Mouse (Mus musculus) forebrain, embryonic 14.5 days (tissue): Measurements from ENCODE around the gene Zfand6. TPM values are rescaled to one million over a fixed set of nuclear protein-coding genes. Genes with fewer than 3 reads are reported as not detected.

ENCODE experiments used
- ATAC-seq: fragments of 200-750 bp; cut with Nextera tagmentation; 2 replicates; pipeline ENCODE4 v1.8.0; 2017; ENCODE audit warnings: mild to moderate bottlenecking, moderate library complexity
- DNase-seq: peaks from one replicate; pipeline ENCODE4 v3.0.0-alpha.2; 2015; ENCODE audit warnings: low spot score
- H3K27ac ChIP-seq: fragments of 300-500 bp; sonication (generic); 2 replicates; pipeline ENCODE4 v1.5.1; 2014; ENCODE audit warnings: low read depth, mild to moderate bottlenecking, control low read depth, low read length, moderate library complexity
- H3K27me3 ChIP-seq: fragments of 300-500 bp; sonication (generic); replicated peaks from 2 replicates; pipeline ENCODE4 v1.6.1; 2014; ENCODE audit warnings: low read length, control low read depth, mixed read lengths; ENCODE audit not compliant: control insufficient read depth, insufficient read depth
- H3K36me3 ChIP-seq: fragments of 300-500 bp; sonication (generic); 2 replicates; pipeline ENCODE4 v1.6.1; 2014; ENCODE audit warnings: low read length, control low read depth; ENCODE audit not compliant: control insufficient read depth, insufficient read depth
- H3K4me1 ChIP-seq: fragments of 300-500 bp; sonication (generic); 2 replicates; pipeline ENCODE4 v1.6.1; 2014; ENCODE audit warnings: antibody characterized with exemption, low read length, control low read depth; ENCODE audit not compliant: control insufficient read depth, insufficient read depth
- H3K4me2 ChIP-seq: fragments of 300-500 bp; sonication (generic); 2 replicates; pipeline ENCODE4 v1.6.1; 2014; ENCODE audit warnings: mild to moderate bottlenecking, control low read depth, low read length
- H3K4me3 ChIP-seq: fragments of 300-500 bp; sonication (generic); 2 replicates; pipeline ENCODE4 v1.5.1; 2014; ENCODE audit warnings: low read depth, low read length, control low read depth
- H3K9ac ChIP-seq: fragments of 300-500 bp; sonication (generic); 2 replicates; pipeline ENCODE4 v1.6.1; 2014; ENCODE audit warnings: mild to moderate bottlenecking, low read length, control low read depth, moderate library complexity
- H3K9me3 ChIP-seq: fragments of 300-500 bp; sonication (generic); replicated peaks from 2 replicates; pipeline ENCODE4 v1.6.1; 2016; ENCODE audit warnings: low read length, control low read depth, mixed read lengths; ENCODE audit not compliant: control insufficient read depth
- WGBS: fragments of 180-500 bp; shearing (Covaris S2); extraction: QIAGEN DNeasy Blood & Tissue Kit; methylation state at CpG from one replicate; pipeline ENCODE4 v1.1.7; 2014; 5-methylcytosine and 5-hydroxymethylcytosine counted together
- polyA plus RNA-seq: library from polyadenylated mRNA; unstranded; fragments of >200 nt; fragmentation: Nextera tagmentation; extraction: Ambion mirVana; gene quantifications from 2 replicates; pipeline ENCODE4 v1.2.1, GENCODE M21; 2014

Zfand6 gene
- polyA plus RNA-seq, 1 experiment from 2014 or later: 234 TPM

DNA sequence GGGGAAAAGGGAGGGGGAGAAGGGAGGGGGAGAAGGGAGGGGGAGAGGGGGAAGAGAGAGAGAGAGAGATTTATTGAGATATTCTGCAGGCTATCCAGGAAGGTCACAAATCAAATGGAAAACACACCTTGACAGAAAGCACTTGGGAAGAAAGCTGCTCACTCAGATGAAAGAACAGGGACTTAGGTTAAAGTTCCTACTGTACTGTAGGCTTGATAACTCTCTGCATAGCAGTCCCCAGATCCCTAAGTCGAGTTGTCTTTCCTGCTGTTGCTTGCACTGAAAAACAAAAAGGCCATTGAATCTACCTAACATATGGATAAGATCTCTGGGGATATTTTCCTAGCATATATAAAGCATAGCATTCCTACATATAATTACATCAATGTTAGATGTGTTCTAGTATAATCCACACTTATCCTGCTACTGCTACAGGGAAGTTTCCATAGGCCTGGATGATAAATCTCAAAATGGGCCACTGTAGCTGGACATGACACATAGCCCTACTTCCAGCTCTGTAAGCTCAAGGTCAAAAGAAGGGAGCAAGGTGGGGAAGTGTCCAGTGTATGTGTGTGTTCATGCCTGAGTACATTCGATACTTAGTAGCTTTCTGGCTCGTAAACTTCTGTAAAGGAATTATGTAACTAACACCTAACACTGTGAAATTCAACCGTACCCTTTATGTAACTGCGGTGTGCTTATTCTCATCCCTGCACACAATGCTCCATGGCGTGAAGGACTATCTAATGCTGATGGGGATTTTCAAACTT lies 47.4 kb downstream of the Zfand6 start:
- ATAC-seq (no peak), DNase-seq (no peak)
- Histone ChIP-seq H3K9ac (no peak overlapping the region), H3K27me3 (no peaks in the 10 kb centered on the region), H3K4me2 (no peak overlapping the region), H3K4me3 (no peak overlapping the region), H3K4me1 (no peaks in the 10 kb centered on the region), H3K36me3 (no peaks in the 10 kb centered on the region), H3K27ac (no peak overlapping the region), H3K9me3 (no peaks in the 10 kb centered on the region)
- 84% methylated on average over 6 of the region's 6 CpGs for WGBS

DNA sequence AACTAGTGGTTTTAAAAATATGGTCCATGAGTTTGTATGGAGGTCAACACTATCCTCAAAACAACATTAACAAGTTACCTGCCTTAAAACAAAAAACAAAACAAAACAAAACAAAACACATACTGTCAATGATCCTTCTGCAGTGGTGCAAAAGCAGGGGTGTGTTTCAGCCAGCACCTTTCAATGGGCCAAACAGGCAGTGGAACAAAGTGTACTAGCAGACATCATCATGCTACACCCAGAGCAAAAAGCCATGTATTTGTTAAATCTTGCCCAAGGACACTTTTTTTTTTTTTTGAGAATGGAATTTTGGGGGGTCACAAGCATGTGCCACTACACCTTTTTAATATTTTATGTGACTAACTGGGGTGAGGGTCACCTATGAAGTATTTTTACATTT lies 52.8 kb downstream of the Zfand6 start:
- H3K4me2 ChIP-seq: no peak overlapping the region
- no peak overlapping the region for H3K27ac ChIP-seq
- no peak overlapping the region for H3K4me3 ChIP-seq
- H3K9me3 ChIP-seq: no peaks in the 10 kb centered on the region
- peaks cover 8% of the 10 kb centered on the region; the same call in 1 of the 2 replicates for H3K36me3 ChIP-seq
- ATAC-seq (no peak), DNase-seq (no peak)
- no peak overlapping the region for H3K9ac ChIP-seq
- H3K4me1 ChIP-seq: no peaks in the 10 kb centered on the region
- H3K27me3 ChIP-seq: no peaks in the 10 kb centered on the region

DNA sequence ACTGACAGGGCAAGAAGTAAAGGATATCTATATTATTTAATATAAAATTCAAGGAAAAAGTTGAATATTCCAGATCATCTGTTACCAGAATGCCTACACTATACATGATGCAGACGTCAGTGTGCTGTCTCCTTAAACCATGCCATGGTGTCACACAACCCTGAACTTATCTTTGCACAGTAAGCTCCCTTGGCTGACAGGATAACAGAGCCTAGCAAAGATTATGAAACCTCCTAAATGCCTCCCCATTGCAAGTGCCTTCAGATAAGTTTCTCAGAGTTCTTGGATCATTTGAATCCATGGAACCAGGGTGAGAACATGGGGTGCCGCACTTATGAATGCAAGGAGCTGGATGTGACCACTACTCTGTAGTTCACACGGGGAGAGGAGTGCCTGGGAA lies 57.9 kb downstream of the Zfand6 start:
- no peak for ATAC-seq
- H3K36me3 ChIP-seq: peaks cover 10% of the 10 kb centered on the region; the same call in 1 of the 2 replicates
- H3K9ac ChIP-seq: no peak overlapping the region
- H3K9me3 ChIP-seq: no peaks in the 10 kb centered on the region
- no peak overlapping the region for H3K4me3 ChIP-seq
- WGBS: 86% methylated on average over 3 of the region's 3 CpGs
- no peaks in the 10 kb centered on the region for H3K27me3 ChIP-seq
- H3K27ac ChIP-seq: no peak overlapping the region
- H3K4me2 ChIP-seq: no peak overlapping the region
- DNase-seq: no peak
- no peaks in the 10 kb centered on the region for H3K4me1 ChIP-seq

DNA sequence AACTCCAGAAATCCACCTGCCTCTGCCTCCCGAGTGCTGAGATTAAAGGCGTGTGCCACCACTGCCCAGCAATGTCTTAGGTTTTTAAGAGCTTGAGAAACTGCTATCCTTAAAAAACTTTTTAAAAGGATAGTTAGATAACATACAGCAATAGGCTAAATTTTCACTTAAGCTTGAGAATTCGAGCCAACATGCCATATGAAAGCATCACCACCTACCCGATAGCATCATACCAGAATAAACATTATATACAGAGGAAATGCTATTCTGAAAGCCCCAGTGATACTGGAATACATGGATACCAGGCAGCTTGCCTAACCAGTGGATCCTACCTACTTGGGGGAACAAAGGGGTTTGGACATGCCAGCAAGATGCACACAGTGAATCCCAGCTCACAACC lies 66.0 kb downstream of the Zfand6 start:
- H3K27ac ChIP-seq: no peak overlapping the region
- WGBS: 98% methylated on average over 4 of the region's 4 CpGs
- no peak overlapping the region for H3K4me2 ChIP-seq
- H3K4me1 ChIP-seq: no peaks in the 10 kb centered on the region
- no peaks in the 10 kb centered on the region for H3K9me3 ChIP-seq
- H3K27me3 ChIP-seq: no peaks in the 10 kb centered on the region
- DNase-seq: no peak
- ATAC-seq: no peak
- peaks cover 15% of the 10 kb centered on the region for H3K36me3 ChIP-seq
- H3K9ac ChIP-seq: no peak overlapping the region
- H3K4me3 ChIP-seq: no peak overlapping the region

DNA sequence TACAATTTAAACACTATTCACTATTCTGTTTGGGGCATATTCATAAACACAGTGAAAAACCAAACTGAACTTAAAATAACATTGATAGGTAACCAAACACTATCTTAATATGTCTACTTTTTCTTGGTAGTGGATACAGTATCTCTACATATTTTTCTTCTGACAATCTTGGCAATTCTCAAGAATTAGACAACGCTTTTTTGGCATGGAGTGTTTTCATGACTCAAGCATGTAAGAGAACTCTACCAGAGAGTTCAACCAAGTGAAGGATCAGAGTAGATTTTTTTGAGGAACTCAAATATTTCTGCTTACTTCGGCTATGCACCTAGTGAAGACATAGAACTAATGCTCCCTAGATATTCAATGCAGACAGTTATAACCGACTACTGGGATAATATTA lies 68.8 kb downstream of the Zfand6 start:
- Histone ChIP-seq H3K4me3 (no peak overlapping the region), H3K27me3 (no peaks in the 10 kb centered on the region), H3K36me3 (peaks cover 36% of the 10 kb centered on the region), H3K4me1 (no peaks in the 10 kb centered on the region), H3K4me2 (no peak overlapping the region), H3K27ac (no peak overlapping the region), H3K9me3 (no peaks in the 10 kb centered on the region), H3K9ac (no peak overlapping the region)
- ATAC-seq (no peak), DNase-seq (no peak)
- 95% methylated on average over 3 of the region's 3 CpGs for WGBS

DNA sequence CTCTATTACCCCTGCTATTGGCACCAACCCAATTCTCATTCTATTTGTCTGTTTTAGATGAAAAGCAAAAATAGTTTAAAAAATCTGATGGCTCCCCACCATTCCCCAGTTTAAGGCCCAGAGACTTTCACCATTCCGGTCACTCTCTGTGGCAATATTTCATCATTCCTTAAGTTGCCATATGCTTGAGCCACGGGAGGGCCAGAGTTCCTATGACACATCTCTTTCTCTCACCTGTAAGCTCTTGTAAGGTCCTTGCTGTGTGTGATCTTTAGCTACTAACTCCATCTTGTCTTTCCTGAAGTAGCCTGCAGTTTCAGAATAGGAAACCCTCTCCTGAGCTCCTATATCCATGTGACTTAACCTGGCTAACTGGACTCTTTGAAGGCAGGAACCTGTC lies 70.8 kb downstream of the Zfand6 start:
- ATAC-seq (no peak), DNase-seq (no peak)
- Histone ChIP-seq H3K4me2 (no peak overlapping the region), H3K4me3 (no peak overlapping the region), H3K9me3 (no peaks in the 10 kb centered on the region), H3K36me3 (peaks cover 31% of the 10 kb centered on the region), H3K27ac (no peak overlapping the region), H3K9ac (no peak overlapping the region), H3K27me3 (no peaks in the 10 kb centered on the region), H3K4me1 (no peaks in the 10 kb centered on the region)
- 87% methylated on average over 2 of the region's 2 CpGs for WGBS

DNA sequence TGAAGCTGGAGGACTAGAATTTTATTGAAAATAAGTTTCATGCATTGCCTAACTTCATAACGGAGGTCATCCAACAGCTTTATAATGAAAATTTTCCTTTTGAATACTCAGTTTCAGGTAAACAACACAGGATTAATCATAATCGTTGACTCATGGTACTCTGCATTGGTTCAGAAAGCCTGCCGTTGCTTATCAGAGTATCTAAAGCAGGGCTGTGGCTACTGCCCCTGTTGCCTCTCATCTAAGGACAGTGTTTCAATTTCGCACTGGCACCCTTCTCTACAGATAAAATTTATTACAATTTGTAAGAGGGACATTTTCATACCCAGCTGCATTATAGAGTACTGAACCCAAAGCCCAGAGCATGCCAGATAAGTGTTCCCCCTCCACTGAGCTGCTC lies 77.3 kb downstream of the Zfand6 start:
- H3K9ac ChIP-seq: no peak overlapping the region
- no peak overlapping the region for H3K4me3 ChIP-seq
- peaks cover 14% of the 10 kb centered on the region for H3K36me3 ChIP-seq
- H3K4me2 ChIP-seq: no peak overlapping the region
- 91% methylated on average over 4 of the region's 4 CpGs for WGBS
- H3K4me1 ChIP-seq: no peaks in the 10 kb centered on the region
- ATAC-seq: no peak
- no peak overlapping the region for H3K27ac ChIP-seq
- no peaks in the 10 kb centered on the region for H3K9me3 ChIP-seq
- no peak for DNase-seq
- H3K27me3 ChIP-seq: no peaks in the 10 kb centered on the region

DNA sequence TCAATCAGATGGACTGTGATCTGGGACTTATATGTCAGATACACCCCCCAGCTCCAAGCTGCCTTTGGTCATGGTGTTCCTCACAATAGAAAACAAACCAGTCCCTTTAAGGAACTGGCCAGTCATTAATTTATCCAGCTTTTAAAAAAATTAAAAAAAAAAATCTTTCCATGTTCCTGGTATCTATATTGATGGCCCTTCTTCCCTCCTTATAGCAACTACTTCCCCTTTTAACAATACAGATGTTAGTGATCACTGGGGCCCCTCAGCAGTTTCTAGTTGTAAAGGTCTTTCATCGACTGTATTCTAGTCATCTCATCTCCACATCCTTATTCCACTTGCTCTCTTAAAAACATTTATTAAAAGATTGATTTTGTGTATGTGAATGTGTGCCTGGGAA lies 78.2 kb downstream of the Zfand6 start:
- 90% methylated on average over 1 of the region's 1 CpGs for WGBS
- H3K4me2 ChIP-seq: no peak overlapping the region
- no peaks in the 10 kb centered on the region for H3K27me3 ChIP-seq
- no peak overlapping the region for H3K27ac ChIP-seq
- H3K9ac ChIP-seq: no peak overlapping the region
- peaks cover 8% of the 10 kb centered on the region; the same call in 1 of the 2 replicates for H3K36me3 ChIP-seq
- no peak overlapping the region for H3K4me3 ChIP-seq
- no peaks in the 10 kb centered on the region for H3K4me1 ChIP-seq
- no peak for ATAC-seq
- no peaks in the 10 kb centered on the region for H3K9me3 ChIP-seq
- no peak for DNase-seq

DNA sequence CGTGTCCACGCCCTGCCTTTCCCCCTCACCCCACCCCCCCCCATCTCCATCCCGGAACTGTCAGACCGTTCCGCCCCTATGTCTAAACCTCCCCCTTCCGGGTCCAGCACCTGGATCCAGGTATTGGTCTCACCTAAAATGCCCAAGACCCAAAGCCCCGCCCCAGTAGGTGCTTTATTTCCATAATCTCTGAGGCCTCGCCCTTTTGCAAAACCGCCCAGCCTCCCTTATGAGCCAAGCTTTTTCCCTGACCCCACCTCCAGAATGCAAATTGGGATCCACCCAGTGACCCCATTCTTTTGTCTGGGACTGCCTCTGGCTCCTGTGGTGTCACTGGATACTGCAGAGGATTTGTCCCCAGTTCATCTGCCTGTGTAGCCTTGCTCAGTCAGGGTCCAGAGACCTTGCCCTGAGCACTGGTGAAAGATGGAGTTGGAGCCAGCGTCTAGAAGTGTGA lies 83.4 kb downstream of the Zfand6 start, which contains the start of gene Fah:
Fah (minus strand) TSS at position 430 of the 457 bp plus-strand sequence.
- Histone ChIP-seq H3K9me3 (no peaks in the 10 kb centered on the region), H3K9ac (peak within 1 kb of the TSS; percentile 68), H3K4me2 (peak within 1 kb of the TSS; percentile 87), H3K27me3 (no peaks in the 10 kb centered on the region), H3K4me3 (peak within 1 kb of the TSS; percentile 53), H3K27ac (no peak within 1 kb of the TSS), H3K36me3 (no peaks in the 10 kb centered on the region), H3K4me1 (peaks cover 6% of the 10 kb centered on the region; the same call in 1 of the 2 replicates)
- peak; percentile 46 for ATAC-seq
- peak; percentile 17 for DNase-seq
- under 1% methylated on average over 10 of the region's 10 CpGs for whole genome bisulfite sequencing
